Mouse (Mus musculus): ENCODE data around the gene Kif27. TPM values are rescaled to one million over a fixed set of nuclear protein-coding genes. Genes with fewer than 3 reads are reported as not detected.

The Kif27 gene
- total and polyA plus RNA-seq, 3 experiments, result not detected

DNA sequence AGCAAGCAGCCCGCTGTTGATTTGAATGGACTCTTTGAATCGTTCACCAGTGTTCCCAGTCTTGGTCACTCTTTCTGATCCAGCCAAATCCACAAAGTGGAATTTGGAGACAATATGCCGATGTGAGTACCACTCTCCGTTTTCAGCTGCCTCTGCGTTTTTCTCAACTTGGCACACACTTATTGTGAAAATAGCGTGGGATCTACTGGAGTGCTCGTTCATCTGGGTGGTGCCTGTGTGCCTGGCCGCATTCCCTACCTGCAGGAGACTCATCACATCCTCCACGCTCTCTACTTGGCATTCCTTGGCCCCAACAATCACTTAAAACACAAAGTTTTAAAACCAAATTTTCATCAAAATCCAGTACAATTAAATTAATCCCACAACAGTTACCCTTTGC is 14.4 kb downstream of the Kif27 start:
- no peak overlapping the region for H3K4me3 ChIP-seq (replicated peaks in 1 of 3; ENCODE audit: low read depth in 2 of 3, low read length in 2 of 3, poor library complexity in 1 of 3)
- no peak for DNase-seq (ENCODE audit: extremely low read depth)
- TF ChIP-seq TBP (conservative IDR thresholded peaks at IDR 0.05; ENCODE audit: low read depth, low read length) (no peak), CHD2 (IDR thresholded peaks at IDR 0.05; ENCODE audit: low read length) (no peak), ETS1 (conservative IDR thresholded peaks at IDR 0.05; ENCODE audit: low read depth, low read length) (no peak), GABPA (IDR thresholded peaks at IDR 0.05; ENCODE audit: insufficient replicate concordance, low read depth, low read length) (no peak), UBTF (IDR thresholded peaks at IDR 0.05; ENCODE audit: low read depth, low read length) (no peak), ZC3H11A (IDR thresholded peaks at IDR 0.05; ENCODE audit: low read depth, low read length) (no peak), MEF2A (IDR thresholded peaks at IDR 0.05; ENCODE audit: borderline replicate concordance, low read depth, low read length) (no peak), KAT2A (IDR thresholded peaks at IDR 0.05; ENCODE audit: insufficient replicate concordance, low read length) (no peak), MAFK (IDR thresholded peaks at IDR 0.05; ENCODE audit: insufficient replicate concordance, low read length) (no peak), RCOR1 (conservative IDR thresholded peaks at IDR 0.05; ENCODE audit: low read depth, low read length) (no peak), CTCF (conservative IDR thresholded peaks at IDR 0.05 in 1 of 2, IDR thresholded peaks at IDR 0.05 in 1 of 2; ENCODE audit: low read depth in 2 of 2, low read length in 2 of 2) (no peak), ZKSCAN1 (IDR thresholded peaks at IDR 0.05; ENCODE audit: borderline replicate concordance, low read depth, low read length) (no peak), HCFC1 (IDR thresholded peaks at IDR 0.05; ENCODE audit: low read depth, low read length) (no peak), IRF4 (IDR thresholded peaks at IDR 0.05; ENCODE audit: low read depth, low read length) (no peak), ELF1 (IDR thresholded peaks at IDR 0.05; ENCODE audit: low read depth, low read length) (no peak), SMC3 (IDR thresholded peaks at IDR 0.05; ENCODE audit: low read depth, low read length) (no peak)
- no peaks in the 10 kb centered on the region for H3K4me1 ChIP-seq (ENCODE audit: control insufficient read depth in 1 of 2, insufficient read depth in 2 of 2)
- in situ Hi-C loops (cut with MboI; ENCODE audit: low pct_ligation_motif_present, low pct_unique_long_range_greater_than_20kb, low sequenced_read_pairs), result no loop called here
- H3K4me2 ChIP-seq (ENCODE audit: insufficient read depth, low read depth, poor library complexity, severe bottlenecking), result no peak overlapping the region
- no peaks in the 10 kb centered on the region for H3K9me3 ChIP-seq (replicated peaks; ENCODE audit: low read length)
- no peak overlapping the region for H3K27ac ChIP-seq (ENCODE audit: insufficient read depth, low read depth)
- dilution Hi-C loops (cut with MboI; ENCODE audit: extremely low pct_ligation_motif_present, extremely low pct_unique_long_range_greater_than_20kb, low sequenced_read_pairs), result no loop called here
- no peaks in the 10 kb centered on the region for H3K27me3 ChIP-seq (replicated peaks)
- H3K9ac ChIP-seq (ENCODE audit: insufficient read depth, low read depth), result no peak overlapping the region
- H3K36me3 ChIP-seq (replicated peaks in 1 of 2; ENCODE audit: control insufficient read depth in 1 of 2, insufficient read depth in 1 of 2, low read length in 1 of 2), result no peaks in the 10 kb centered on the region
- H3K79me2 ChIP-seq (replicated peaks; ENCODE audit: control insufficient read depth, extremely low read depth, insufficient read depth, poor library complexity, severe bottlenecking), result no peaks in the 10 kb centered on the region

DNA sequence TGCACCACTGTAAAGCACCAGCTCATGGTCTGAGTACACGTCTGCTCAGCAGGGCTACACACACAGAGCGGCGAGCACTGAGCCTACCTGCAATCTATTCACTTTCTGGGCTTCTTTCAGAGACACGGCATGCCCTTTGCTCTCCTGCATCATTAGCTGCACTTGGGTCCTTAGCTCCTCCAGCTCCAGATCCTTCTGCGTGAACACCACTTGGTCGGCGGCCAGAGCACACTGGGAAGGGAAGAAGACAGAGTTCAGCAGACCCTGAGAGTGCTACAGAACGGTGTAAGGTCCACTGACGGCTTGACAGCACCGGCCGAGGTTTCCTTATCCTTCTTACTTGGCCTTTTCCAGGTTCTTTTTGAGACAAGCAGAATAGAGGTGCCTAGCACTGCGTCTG is 21.5 kb downstream of the Kif27 start:
- Histone ChIP-seq H3K4me2 (ENCODE audit: insufficient read depth, low read depth, poor library complexity, severe bottlenecking) (no peak overlapping the region), H3K79me2 (replicated peaks; ENCODE audit: control insufficient read depth, extremely low read depth, insufficient read depth, poor library complexity, severe bottlenecking) (no peaks in the 10 kb centered on the region), H3K4me1 (ENCODE audit: control insufficient read depth in 1 of 2, insufficient read depth in 2 of 2) (no peaks in the 10 kb centered on the region), H3K9me3 (replicated peaks; ENCODE audit: low read length) (no peaks in the 10 kb centered on the region), H3K36me3 (replicated peaks in 1 of 2; ENCODE audit: control insufficient read depth in 1 of 2, insufficient read depth in 1 of 2, low read length in 1 of 2) (no peaks in the 10 kb centered on the region), H3K27me3 (replicated peaks) (no peaks in the 10 kb centered on the region), H3K9ac (ENCODE audit: insufficient read depth, low read depth) (no peak overlapping the region), H3K4me3 (replicated peaks in 1 of 3; ENCODE audit: low read depth in 2 of 3, low read length in 2 of 3, poor library complexity in 1 of 3) (no peak overlapping the region), H3K27ac (ENCODE audit: insufficient read depth, low read depth) (no peak overlapping the region)
- TF ChIP-seq NELFE (IDR thresholded peaks at IDR 0.05; ENCODE audit: low read depth, low read length) (no peak), POLR2A (IDR thresholded peaks at IDR 0.05; ENCODE audit: low read depth, low read length) (no peak), CTCF (conservative IDR thresholded peaks at IDR 0.05 in 1 of 2, IDR thresholded peaks at IDR 0.05 in 1 of 2; ENCODE audit: low read depth in 2 of 2, low read length in 2 of 2) (no peak), MAFK (IDR thresholded peaks at IDR 0.05; ENCODE audit: insufficient replicate concordance, low read length) (no peak)
- in situ Hi-C loops (cut with MboI; ENCODE audit: low pct_ligation_motif_present, low pct_unique_long_range_greater_than_20kb, low sequenced_read_pairs) (no loop called here), dilution Hi-C loops (cut with MboI; ENCODE audit: extremely low pct_ligation_motif_present, extremely low pct_unique_long_range_greater_than_20kb, low sequenced_read_pairs) (no loop called here)
- no peak for DNase-seq (ENCODE audit: extremely low read depth)

Data from CH12.LX (cell line).